Mouse (Mus musculus) mouse trophoblast stem cell (cell line): ENCODE measurements around the gene Kctd5.

Experiments used
- in situ Hi-C, 2 experiments: fragments of 300-500 bp; cut with MseI, MboI; formaldehyde crosslinking; loops; 2 replicates in 1 of 2; 3 replicates in 1 of 2; pipeline ENCODE4 v1.15.1; 2025

Kctd5 gene

DNA sequence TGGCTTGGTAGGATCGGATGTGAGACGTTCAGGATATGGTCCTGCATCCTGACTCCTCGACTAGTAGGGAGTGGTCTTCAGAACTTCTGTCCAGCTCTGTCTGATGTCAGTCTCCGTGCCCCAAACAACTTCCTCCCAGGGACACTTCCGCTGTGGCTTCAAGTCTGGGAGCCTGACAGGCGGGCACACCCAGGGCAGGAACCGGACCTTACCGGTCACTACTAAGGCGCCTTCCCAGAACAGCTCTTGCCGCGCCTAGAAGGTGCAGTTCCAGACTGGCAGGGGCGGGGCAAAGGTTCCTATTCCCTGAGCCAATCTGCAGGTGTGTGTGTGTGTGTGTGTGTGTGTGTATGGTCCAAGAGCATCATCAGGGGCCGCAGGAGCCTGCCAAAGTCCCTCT lies 35.9 kb downstream of the Kctd5 start:
- in situ Hi-C loops = no loop called here

- in situ Hi-C loops = no loop called here
These were observed 36.3 kb downstream of the Kctd5 start for GRCm38 (mm10) chr17:24036954-24037353.

- in situ Hi-C loops = no loop called here
These were observed 38.2 kb downstream of the Kctd5 start for GRCm38 (mm10) chr17:24035087-24035486.

DNA sequence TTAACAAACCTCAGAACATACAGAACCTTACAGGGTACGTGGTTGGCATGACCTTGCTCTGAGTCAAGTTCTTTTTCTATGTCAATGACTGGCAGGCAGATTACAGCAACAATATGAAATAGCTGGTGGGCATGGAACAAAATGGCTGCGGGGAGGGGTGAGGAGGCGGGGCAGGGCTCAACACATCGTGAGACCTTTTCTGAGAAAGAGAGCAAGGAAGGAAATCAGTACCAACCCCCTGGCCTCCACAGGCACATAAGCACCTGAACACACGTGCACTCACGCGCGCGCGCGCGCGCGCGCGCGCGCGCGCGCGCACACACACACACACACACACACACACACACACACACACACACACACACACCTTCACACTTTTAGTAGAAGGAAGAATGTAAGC lies 42.7 kb downstream of the Kctd5 start:
- in situ Hi-C loops = no loop called here

GRCm38 (mm10) chr17:24029477-24029876 lies 43.8 kb downstream of the Kctd5 start:
- in situ Hi-C loops = no loop called here

DNA sequence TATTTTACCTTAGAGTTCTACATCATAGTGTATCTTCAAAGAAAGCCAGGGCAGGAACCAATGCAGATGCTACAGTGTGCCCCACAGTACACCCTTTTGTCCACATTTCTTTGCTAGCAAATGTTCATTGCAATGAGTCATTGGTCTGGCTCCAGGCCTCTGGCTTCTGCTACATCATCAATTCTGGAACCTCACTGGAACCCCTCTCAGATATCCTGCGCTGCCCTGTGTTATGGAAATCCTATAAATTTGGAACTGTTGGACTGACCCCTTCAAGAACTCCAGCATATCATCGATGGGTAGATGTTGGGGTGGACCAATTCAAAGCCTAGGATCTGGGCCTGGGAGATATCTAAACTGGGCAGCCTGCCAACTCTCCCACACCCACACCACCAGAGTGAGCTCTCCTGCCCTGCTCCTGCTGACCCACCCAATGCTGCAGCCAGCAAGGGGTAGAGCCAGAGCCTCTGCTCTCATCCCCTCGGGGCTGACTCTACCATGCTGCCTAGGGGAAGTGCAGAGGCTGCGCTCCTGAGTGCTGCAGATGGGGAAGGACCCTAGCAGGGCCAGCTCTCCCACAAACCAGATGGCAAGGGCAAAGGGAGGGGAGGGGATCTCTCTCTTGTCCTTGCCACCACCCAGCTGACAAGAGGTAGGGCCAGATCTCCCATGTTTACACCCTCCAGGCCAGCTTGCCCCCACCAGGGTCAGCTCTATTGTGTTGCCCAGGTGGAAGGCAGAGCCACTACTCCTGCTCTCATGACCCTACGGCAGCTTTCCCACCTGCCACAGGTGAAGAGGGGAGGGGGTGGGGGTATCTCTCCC lies 51.7 kb downstream of the Kctd5 start:
- in situ Hi-C loops = no loop called here

DNA sequence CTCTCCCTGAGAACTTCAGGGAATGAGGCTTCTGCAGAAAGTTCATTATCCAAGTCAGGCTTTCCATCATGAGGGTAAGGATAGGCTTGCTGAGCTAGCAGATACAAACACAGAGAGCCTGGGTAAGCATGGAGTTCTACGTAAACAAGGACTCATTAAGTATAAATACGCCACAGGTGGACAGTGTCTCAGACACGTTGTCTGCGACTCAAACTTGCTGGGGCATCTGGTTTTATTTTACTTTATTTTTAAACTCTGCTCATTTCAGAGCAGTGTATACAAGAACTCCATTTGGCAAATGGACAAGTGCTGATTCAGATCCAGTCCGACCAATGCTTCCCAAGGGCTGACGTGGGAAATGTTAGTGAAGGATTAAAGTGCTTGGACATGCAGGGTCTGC lies 52.6 kb downstream of the Kctd5 start:
- in situ Hi-C loops = no loop called here

DNA sequence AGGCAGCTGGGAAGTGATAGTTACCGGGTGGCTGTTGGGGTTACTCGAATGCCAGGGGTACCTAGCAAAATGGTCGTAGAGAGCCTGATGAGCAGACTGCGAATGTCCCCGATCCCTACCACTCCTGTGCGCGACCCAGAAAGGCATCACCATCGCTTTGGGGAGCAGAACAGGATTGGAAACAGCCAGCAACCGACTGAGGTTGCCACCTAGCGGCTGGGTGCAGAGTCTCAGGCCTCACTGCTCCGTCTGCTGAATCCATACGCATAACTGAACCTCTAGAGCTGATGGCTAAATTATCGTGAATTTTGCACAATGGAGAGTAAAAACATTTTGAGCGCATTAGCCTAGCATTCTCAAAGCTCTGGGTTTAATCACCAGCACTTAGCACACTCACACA lies 57.6 kb downstream of the Kctd5 start:
- in situ Hi-C loops = no loop called here

- in situ Hi-C loops = no loop called here
These were observed 58.8 kb downstream of the Kctd5 start for GRCm38 (mm10) chr17:24014433-24014965.

DNA sequence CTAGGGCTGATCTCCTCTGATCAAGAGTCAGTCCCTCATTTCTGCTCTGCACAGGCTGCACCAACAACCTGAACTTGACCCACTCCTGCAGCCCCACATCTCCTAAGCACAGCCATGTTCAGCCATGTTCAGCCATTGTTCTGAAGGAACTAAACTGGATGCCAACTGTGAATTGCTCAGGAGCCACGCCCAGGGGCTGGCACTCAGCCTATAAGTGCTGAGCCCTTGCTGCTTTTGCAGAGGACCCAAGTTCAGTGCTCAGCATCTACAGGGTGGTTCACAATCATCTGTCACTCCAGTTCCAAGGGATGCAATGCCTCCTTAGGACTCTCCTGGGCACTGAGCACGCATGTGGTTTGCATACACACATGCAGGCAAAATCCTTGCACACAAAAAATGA lies 60.4 kb downstream of the Kctd5 start:
- in situ Hi-C loops = no loop called here

GRCm38 (mm10) chr17:24009617-24010016 lies 63.7 kb downstream of the Kctd5 start:
- in situ Hi-C loops = no loop called here

GRCm38 (mm10) chr17:24008105-24008504 lies 65.2 kb downstream of the Kctd5 start:
- in situ Hi-C loops = no loop called here

GRCm38 (mm10) chr17:24007391-24007790 lies 65.9 kb downstream of the Kctd5 start:
- in situ Hi-C loops = no loop called here

- in situ Hi-C loops = no loop called here
These were observed 66.4 kb downstream of the Kctd5 start for GRCm38 (mm10) chr17:24006930-24007329.

- in situ Hi-C loops = no loop called here
These were observed 68.2 kb downstream of the Kctd5 start for GRCm38 (mm10) chr17:24005049-24005448.

- in situ Hi-C loops = no loop called here
These were observed 69.1 kb downstream of the Kctd5 start for GRCm38 (mm10) chr17:24004071-24004665.

GRCm38 (mm10) chr17:24000404-24000803 lies 72.9 kb downstream of the Kctd5 start:
- in situ Hi-C loops = no loop called here

DNA sequence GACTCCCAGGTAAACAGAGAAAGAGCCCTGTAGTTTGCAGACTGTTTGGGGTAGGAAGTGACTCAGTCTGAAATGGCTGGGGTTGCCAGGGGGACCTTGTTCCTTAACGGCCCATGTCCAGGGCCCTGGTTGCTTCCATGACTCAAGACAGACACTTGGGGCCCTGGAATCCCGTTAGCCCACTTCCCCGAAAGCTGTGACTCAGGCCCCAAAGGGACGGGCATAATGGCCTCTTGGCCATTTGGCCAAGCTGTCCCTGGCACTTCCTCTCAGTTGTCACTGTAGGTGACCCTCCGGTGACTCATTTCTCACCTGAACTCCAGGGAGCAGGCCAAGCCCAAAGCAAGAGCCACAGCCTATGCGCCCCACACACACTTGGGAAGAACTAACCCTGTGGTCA lies 74.9 kb downstream of the Kctd5 start:
- in situ Hi-C loops = no loop called here

DNA sequence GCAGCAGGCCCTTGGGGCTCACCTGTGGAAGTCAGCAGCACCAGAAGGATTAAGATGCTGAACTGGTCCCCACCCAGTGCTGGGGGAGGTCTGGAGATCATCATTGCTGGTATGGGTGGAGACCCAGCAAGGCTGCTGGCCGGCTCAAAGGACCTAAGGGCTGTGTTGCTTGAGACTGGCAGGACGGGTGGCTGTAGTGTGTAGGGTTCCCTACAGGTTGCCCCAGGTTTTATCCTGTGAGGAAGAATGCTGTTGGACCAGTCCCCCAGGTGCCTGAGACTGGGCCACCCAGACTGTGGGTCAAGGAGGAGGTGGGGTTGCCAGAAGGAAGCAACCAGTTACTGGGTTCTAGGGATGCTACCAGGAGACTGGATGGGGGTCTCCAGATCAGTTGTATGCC lies 75.4 kb downstream of the Kctd5 start, which contains the start of gene Prss22:
TSS of gene Prss22 (minus strand) at position 200 of the 400 bp plus-strand sequence.
- in situ Hi-C loops = no loop called here
